Mouse (Mus musculus) intestine, embryonic 15.5 days (tissue): Measurements from ENCODE around the gene Pmpcb. TPM values are rescaled to one million over a fixed set of nuclear protein-coding genes. Genes with fewer than 3 reads are reported as not detected.

ENCODE experiments used
- ATAC-seq: fragments of 200-750 bp; cut with Nextera tagmentation; 2 replicates; pipeline ENCODE4 v1.8.0; 2017; ENCODE audit warnings: moderate TSS enrichment, moderate library complexity
- H3K27ac ChIP-seq: fragments of 300-500 bp; sonication (generic); 2 replicates; pipeline ENCODE4 v1.5.1; 2015; ENCODE audit warnings: mild to moderate bottlenecking, inconsistent platforms
- H3K27me3 ChIP-seq: fragments of 300-500 bp; sonication (generic); replicated peaks from 2 replicates; pipeline ENCODE4 v1.6.1; 2015; ENCODE audit warnings: inconsistent platforms
- H3K36me3 ChIP-seq: fragments of 300-500 bp; sonication (generic); 2 replicates; pipeline ENCODE4 v1.6.1; 2015; ENCODE audit warnings: inconsistent platforms
- H3K4me1 ChIP-seq: fragments of 300-500 bp; sonication (generic); replicated peaks from 2 replicates; pipeline ENCODE4 v1.6.1; 2015; ENCODE audit warnings: inconsistent platforms
- H3K4me2 ChIP-seq: fragments of 300-500 bp; sonication (generic); replicated peaks from 2 replicates; pipeline ENCODE4 v1.6.1; 2015; ENCODE audit warnings: mild to moderate bottlenecking, inconsistent platforms
- H3K4me3 ChIP-seq: fragments of 300-500 bp; sonication (generic); replicated peaks from 2 replicates; pipeline ENCODE4 v1.5.1; 2015; ENCODE audit warnings: inconsistent platforms
- H3K9ac ChIP-seq: fragments of 300-500 bp; sonication (generic); 2 replicates; pipeline ENCODE4 v1.6.1; 2015; ENCODE audit warnings: inconsistent platforms
- H3K9me3 ChIP-seq: fragments of 300-500 bp; sonication (generic); 2 replicates; pipeline ENCODE4 v1.6.1; 2016; ENCODE audit warnings: inconsistent platforms
- WGBS: fragments of 180-500 bp; shearing (Covaris S2); methylation state at CpG from one replicate; pipeline ENCODE4 v1.1.7; 2015; 5-methylcytosine and 5-hydroxymethylcytosine counted together
- polyA plus RNA-seq: library from polyadenylated mRNA; unstranded; fragments of >200 nt; fragmentation: Nextera tagmentation; extraction: Ambion mirVana; gene quantifications from 2 replicates; pipeline ENCODE4 v1.2.1, GENCODE M21; 2015

Gene Pmpcb
- polyA plus RNA-seq, 1 experiment from 2014 or later = 88.8 TPM

- Histone ChIP-seq H3K36me3 (peaks cover 12% of the 10 kb centered on the region; the same call in 1 of the 2 replicates), H3K4me3 (0 out of 2 replicates have a peak overlapping the region, but pooled peaks have one; percentile 6), H3K27ac (no peak overlapping the region), H3K9ac (peak overlapping the region; percentile 3; the same call in 1 of the 2 replicates), H3K4me2 (no peak overlapping the region), H3K9me3 (no peaks in the 10 kb centered on the region), H3K4me1 (peaks cover 9% of the 10 kb centered on the region), H3K27me3 (no peaks in the 10 kb centered on the region)
- peak; percentile 37 for ATAC-seq
- 24% methylated on average over 10 of the region's 10 CpGs for WGBS
These were observed 1.4 kb upstream of the Pmpcb start for GRCm38 (mm10) chr5:21735584-21735983.

- H3K36me3 ChIP-seq = peaks cover 12% of the 10 kb centered on the region; the same call in 1 of the 2 replicates
- H3K4me1 ChIP-seq = peaks cover 9% of the 10 kb centered on the region
- H3K27me3 ChIP-seq = no peaks in the 10 kb centered on the region
- H3K27ac ChIP-seq = no peak overlapping the region
- 81% methylated on average over 11 of the region's 11 CpGs for WGBS
- no peaks in the 10 kb centered on the region for H3K9me3 ChIP-seq
- no peak for ATAC-seq
- H3K4me3 ChIP-seq = no peak overlapping the region
- H3K9ac ChIP-seq = no peak overlapping the region
- H3K4me2 ChIP-seq = no peak overlapping the region
These were observed 895 bp upstream of the Pmpcb start for GRCm38 (mm10) chr5:21736046-21736445.

- no peak overlapping the region for H3K27ac ChIP-seq
- H3K9ac ChIP-seq = peak overlapping the region; percentile 81
- WGBS = 19% methylated on average over 10 of the region's 10 CpGs
- peak overlapping the region; percentile 76 for H3K4me2 ChIP-seq
- H3K4me3 ChIP-seq = peak overlapping the region; percentile 69
- H3K27me3 ChIP-seq = no peaks in the 10 kb centered on the region
- H3K4me1 ChIP-seq = peaks cover 9% of the 10 kb centered on the region
- H3K9me3 ChIP-seq = no peaks in the 10 kb centered on the region
- peaks cover 20% of the 10 kb centered on the region for H3K36me3 ChIP-seq
- no peak for ATAC-seq
These were observed 679 bp downstream of the Pmpcb start for GRCm38 (mm10) chr5:21737620-21738019.

- Histone ChIP-seq H3K4me2 (no peak overlapping the region), H3K27me3 (no peaks in the 10 kb centered on the region), H3K36me3 (peaks cover 30% of the 10 kb centered on the region), H3K9me3 (no peaks in the 10 kb centered on the region), H3K27ac (no peak overlapping the region), H3K4me1 (peaks cover 9% of the 10 kb centered on the region), H3K4me3 (no peak overlapping the region), H3K9ac (no peak overlapping the region)
- ATAC-seq = no peak
- 87% methylated on average over 11 of the region's 11 CpGs for WGBS
These were observed 2.2 kb downstream of the Pmpcb start for GRCm38 (mm10) chr5:21739120-21739519.

- H3K27me3 ChIP-seq = no peaks in the 10 kb centered on the region
- ATAC-seq = no peak
- H3K36me3 ChIP-seq = peaks cover 38% of the 10 kb centered on the region
- no peak overlapping the region for H3K4me2 ChIP-seq
- H3K4me1 ChIP-seq = peaks cover 9% of the 10 kb centered on the region
- WGBS = 91% methylated on average over 13 of the region's 13 CpGs
- no peak overlapping the region for H3K9ac ChIP-seq
- H3K4me3 ChIP-seq = no peak overlapping the region
- no peaks in the 10 kb centered on the region for H3K9me3 ChIP-seq
- H3K27ac ChIP-seq = no peak overlapping the region
These were observed 2.9 kb downstream of the Pmpcb start for GRCm38 (mm10) chr5:21739881-21740280.

DNA sequence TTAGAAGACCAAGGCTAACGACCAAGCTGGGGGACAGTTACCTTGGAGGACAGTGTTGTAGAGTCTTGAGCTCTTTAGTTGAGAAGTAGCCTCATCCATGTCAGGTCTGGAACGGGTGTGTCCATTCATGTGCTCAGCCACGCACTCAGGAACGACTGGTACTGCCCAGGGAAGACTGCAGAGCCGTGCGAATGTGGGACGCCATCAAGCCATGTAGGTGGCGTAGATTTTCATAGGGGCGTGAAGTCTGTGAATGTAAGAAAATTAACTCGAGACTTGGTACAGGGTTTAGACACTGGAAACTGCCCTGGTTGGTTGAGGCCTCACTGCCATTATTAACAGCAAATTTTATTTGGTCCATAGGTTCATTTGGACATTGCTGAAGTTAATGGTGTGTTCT lies 6.7 kb downstream of the Pmpcb start:
- no peaks in the 10 kb centered on the region for H3K9me3 ChIP-seq
- WGBS = 97% methylated on average over 10 of the region's 10 CpGs
- no peak for ATAC-seq
- no peak overlapping the region for H3K9ac ChIP-seq
- no peaks in the 10 kb centered on the region for H3K4me1 ChIP-seq
- peaks cover 52% of the 10 kb centered on the region for H3K36me3 ChIP-seq
- no peak overlapping the region for H3K4me3 ChIP-seq
- no peak overlapping the region for H3K27ac ChIP-seq
- no peaks in the 10 kb centered on the region for H3K27me3 ChIP-seq
- no peak overlapping the region for H3K4me2 ChIP-seq

GRCm38 (mm10) chr5:21744651-21745050 lies 7.7 kb downstream of the Pmpcb start:
- Histone ChIP-seq H3K9ac (no peak overlapping the region), H3K4me1 (no peaks in the 10 kb centered on the region), H3K4me2 (no peak overlapping the region), H3K9me3 (no peaks in the 10 kb centered on the region), H3K27ac (no peak overlapping the region), H3K4me3 (no peak overlapping the region), H3K36me3 (peaks cover 54% of the 10 kb centered on the region), H3K27me3 (no peaks in the 10 kb centered on the region)
- no peak for ATAC-seq

DNA sequence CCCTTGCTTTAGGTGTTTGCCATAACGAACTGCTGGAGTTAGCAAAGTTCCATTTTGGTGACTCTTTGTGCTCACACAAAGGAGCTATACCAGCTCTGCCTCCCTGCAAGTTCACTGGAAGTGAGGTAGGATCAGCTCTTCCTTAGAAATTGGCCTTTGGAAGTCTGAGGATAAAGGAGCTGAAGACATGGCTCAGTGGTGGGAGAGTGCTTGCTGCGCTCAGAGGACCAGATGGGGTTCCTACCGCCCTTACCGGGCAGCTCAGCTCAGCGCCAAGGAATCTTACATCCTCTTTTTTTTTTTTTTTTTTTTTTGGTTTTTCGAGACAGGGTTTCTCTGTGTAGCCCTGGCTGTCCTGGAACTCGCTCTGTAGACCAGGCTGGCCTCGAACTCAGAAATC lies 9.0 kb downstream of the Pmpcb start:
- H3K27me3 ChIP-seq = no peaks in the 10 kb centered on the region
- peaks cover 47% of the 10 kb centered on the region for H3K36me3 ChIP-seq
- 90% methylated on average over 7 of the region's 8 CpGs for WGBS
- no peaks in the 10 kb centered on the region for H3K4me1 ChIP-seq
- no peak for ATAC-seq
- H3K4me2 ChIP-seq = no peak overlapping the region
- no peak overlapping the region for H3K9ac ChIP-seq
- H3K9me3 ChIP-seq = no peaks in the 10 kb centered on the region
- H3K4me3 ChIP-seq = no peak overlapping the region
- H3K27ac ChIP-seq = no peak overlapping the region

GRCm38 (mm10) chr5:21768506-21768905 lies 31.6 kb downstream of the Pmpcb start:
- no peaks in the 10 kb centered on the region for H3K27me3 ChIP-seq
- H3K9ac ChIP-seq = no peak overlapping the region
- H3K36me3 ChIP-seq = peaks cover 30% of the 10 kb centered on the region
- no peak for ATAC-seq
- H3K9me3 ChIP-seq = no peaks in the 10 kb centered on the region
- 86% methylated on average over 4 of the region's 4 CpGs for WGBS
- H3K4me2 ChIP-seq = no peak overlapping the region
- H3K4me1 ChIP-seq = no peaks in the 10 kb centered on the region
- H3K4me3 ChIP-seq = no peak overlapping the region
- H3K27ac ChIP-seq = no peak overlapping the region

DNA sequence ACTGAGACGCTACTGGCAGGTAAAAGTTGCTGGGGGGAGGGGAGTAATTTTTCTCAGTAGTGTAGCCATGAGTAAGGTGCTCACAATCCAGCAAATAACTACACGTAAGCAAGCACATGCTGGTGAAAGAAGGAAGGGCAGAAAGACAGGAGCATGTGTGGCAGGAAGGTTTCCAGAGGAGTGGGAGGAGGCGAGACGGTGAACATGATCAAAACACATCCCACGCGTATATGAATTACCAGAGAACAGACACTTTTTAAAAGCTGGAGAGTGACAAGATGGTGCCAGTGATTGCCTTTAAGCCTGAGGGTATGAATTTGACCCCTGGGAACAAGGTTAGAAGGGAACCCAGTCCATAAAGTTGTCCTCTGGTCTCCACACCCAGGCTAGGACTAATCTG lies 32.9 kb downstream of the Pmpcb start:
- Histone ChIP-seq H3K4me1 (no peaks in the 10 kb centered on the region), H3K9ac (no peak overlapping the region), H3K4me3 (no peak overlapping the region), H3K4me2 (no peak overlapping the region), H3K27ac (no peak overlapping the region), H3K9me3 (no peaks in the 10 kb centered on the region), H3K36me3 (peaks cover 31% of the 10 kb centered on the region), H3K27me3 (no peaks in the 10 kb centered on the region)
- ATAC-seq = no peak
- 92% methylated on average over 6 of the region's 6 CpGs for WGBS

DNA sequence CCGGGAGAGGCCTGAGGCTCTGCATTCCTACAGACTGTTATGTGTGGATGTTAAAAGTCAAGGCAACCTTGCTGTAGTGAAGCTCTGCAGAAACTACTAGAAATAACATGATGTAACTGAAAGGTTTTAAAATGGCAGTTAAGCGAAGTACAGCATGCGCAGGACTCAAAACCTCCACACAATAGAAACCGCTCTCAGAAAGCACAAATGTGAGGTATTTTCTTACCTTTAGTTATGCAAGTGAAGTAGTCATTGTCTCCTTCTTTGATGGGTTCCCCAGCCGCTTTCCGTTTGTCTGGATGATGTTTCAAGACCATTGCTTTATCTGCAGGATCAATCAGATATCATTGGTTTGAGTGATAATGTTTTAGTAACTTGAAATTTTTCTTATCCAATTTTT lies 39.5 kb downstream of the Pmpcb start:
- Histone ChIP-seq H3K4me2 (no peak overlapping the region), H3K27me3 (no peaks in the 10 kb centered on the region), H3K4me3 (no peak overlapping the region), H3K4me1 (no peaks in the 10 kb centered on the region), H3K36me3 (peaks cover 25% of the 10 kb centered on the region), H3K27ac (no peak overlapping the region), H3K9me3 (no peaks in the 10 kb centered on the region), H3K9ac (no peak overlapping the region)
- no peak for ATAC-seq
- WGBS = 90% methylated on average over 6 of the region's 6 CpGs

- no peaks in the 10 kb centered on the region for H3K27me3 ChIP-seq
- no peaks in the 10 kb centered on the region for H3K9me3 ChIP-seq
- peak overlapping the region; percentile 55 for H3K27ac ChIP-seq
- H3K4me1 ChIP-seq = peaks cover 6% of the 10 kb centered on the region; the same call in 1 of the 2 replicates
- peak; percentile 79 for ATAC-seq
- H3K9ac ChIP-seq = peak overlapping the region; percentile 85
- H3K4me2 ChIP-seq = peak overlapping the region; percentile 85
- peak overlapping the region; percentile 97 for H3K4me3 ChIP-seq
- under 1% methylated on average over 51 of the region's 51 CpGs for WGBS
- peaks cover 24% of the 10 kb centered on the region for H3K36me3 ChIP-seq
These were observed 47.5 kb downstream of the Pmpcb start for GRCm38 (mm10) chr5:21784161-21785052.

DNA sequence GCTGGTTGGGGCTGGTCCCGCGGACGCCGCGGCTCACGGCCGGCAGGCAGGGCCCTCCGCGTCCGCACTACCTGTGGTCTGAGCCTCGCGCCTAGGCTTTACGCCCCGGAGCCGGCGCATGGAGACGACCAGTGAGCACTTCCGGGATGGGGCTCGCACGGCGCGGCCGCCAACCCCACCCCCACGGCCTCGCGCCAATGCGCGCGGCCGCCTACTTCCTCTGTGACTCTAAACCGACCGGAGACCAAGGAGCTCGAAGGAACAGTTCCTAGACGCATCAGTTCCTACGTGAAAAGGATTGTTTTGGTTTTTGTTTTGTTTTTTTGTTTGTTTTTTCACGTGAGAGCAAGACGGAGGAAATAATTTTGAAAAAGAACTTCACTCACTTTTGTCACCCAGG lies 48.1 kb downstream of the Pmpcb start, which contains the start of the genes Dnajc2 and Psmc2:
Gene Dnajc2 (minus strand): TSS at position 199 of the 400 bp plus-strand sequence.
Gene Psmc2 (plus strand): TSS at position 231 of the 400 bp plus-strand sequence.
- Histone ChIP-seq H3K4me3 (peak within 1 kb of the TSS; percentile 97), H3K9me3 (no peaks in the 10 kb centered on the region), H3K4me1 (peaks cover 6% of the 10 kb centered on the region; the same call in 1 of the 2 replicates), H3K36me3 (peaks cover 18% of the 10 kb centered on the region), H3K9ac (peak within 1 kb of the TSS; percentile 85), H3K27ac (peak within 1 kb of the TSS; percentile 55), H3K4me2 (peak within 1 kb of the TSS; percentile 85), H3K27me3 (no peaks in the 10 kb centered on the region)
- peak; percentile 97 for ATAC-seq
- WGBS = under 1% methylated on average over 37 of the region's 37 CpGs
